Mouse (Mus musculus): ENCODE measurements around the gene Chmp1a.

DNA sequence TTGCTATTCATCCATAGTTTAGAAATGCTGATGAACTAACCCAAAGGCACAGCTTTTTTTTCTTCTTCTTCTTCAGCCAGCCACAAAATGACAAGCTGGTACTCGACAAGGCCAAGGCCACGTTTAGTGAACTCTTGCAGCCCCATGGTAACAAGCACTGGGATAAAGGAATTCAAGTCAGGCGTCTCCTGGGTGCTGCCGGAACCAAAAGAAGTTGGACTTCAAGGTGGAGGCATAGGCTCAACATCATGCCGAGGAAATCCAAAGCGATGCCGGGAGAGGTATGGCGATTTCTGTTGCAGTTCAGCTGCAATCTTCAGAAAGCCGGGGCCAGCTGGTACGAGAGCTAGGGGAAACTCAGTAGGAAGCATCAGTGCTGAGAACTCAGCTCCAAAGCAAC lies 26.8 kb upstream of the Chmp1a start:
- TF ChIP-seq CTCF (IDR thresholded peaks at IDR 0.05; ENCODE audit: low read depth) (no peak), EP300 (IDR thresholded peaks at IDR 0.05; ENCODE audit: low read depth) (no peak)
